Mouse (Mus musculus) frontal cortex, adult 2 months (tissue): ENCODE measurements around the gene Sh2b2. TPM values are rescaled to one million over a fixed set of nuclear protein-coding genes. Genes with fewer than 3 reads are reported as not detected.
"Not testable (repeated sequence)": the region's sequence is repeated elsewhere in the genome, so short reads cannot be mapped to it uniquely, and the experiment has no call there.

Experiments
- DNase-seq, 2 experiments: peaks; one replicate each; pipeline ENCODE4 v3.0.0; 2022; ENCODE audit warnings: low spot score in 1 of 2; ENCODE audit errors: extremely low spot score in 1 of 2
- polyA plus RNA-seq: library from polyadenylated mRNA; depleted of rRNA; stranded (reverse); fragments of >200 nt; gene quantifications from 2 replicates; pipeline ENCODE4 v1.2.3, GENCODE M21; 2012

Gene Sh2b2
- polyA plus RNA-seq, 1 experiment = 11.2 TPM

DNA sequence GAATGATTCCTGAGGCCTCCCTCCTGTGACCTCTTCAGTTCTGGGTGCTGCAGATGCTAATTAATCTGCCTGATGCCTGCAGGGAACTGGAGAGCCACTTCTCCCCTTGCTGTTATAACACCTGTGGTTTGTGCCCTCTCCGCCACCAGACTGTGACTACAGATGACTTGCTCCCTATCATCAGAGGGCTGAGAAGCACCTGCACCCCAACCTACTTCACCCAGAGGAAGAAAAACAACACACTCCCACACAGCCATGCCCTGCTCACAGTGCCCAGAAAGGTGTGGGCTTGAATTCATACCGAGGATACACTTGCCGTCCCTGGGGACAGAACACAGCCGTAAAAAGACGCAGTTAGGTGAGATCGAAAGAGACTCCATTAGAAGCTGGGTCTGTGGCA lies 5.2 kb downstream of the Sh2b2 start:
- DNase-seq = no peak

DNA sequence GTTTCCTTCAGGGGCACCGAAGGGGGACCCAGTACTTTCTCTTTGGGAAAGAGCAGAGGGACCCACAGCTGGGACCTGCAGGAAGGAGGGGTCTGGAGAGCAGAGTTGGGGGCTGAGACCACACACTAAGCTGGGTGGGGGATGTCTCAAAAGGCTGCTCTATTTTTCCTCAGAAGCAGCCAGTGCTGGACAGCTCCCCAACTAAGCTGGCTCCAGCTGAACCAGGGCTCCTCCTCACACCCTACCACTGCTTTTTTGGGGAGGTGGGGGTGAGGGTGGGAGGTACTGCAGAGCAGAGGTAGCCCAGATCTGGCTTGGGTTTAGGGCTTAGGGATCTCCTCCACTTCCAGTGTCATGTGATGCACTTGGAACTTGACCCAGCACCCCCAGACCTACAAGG lies 6.0 kb downstream of the Sh2b2 start:
- no peak for DNase-seq

DNA sequence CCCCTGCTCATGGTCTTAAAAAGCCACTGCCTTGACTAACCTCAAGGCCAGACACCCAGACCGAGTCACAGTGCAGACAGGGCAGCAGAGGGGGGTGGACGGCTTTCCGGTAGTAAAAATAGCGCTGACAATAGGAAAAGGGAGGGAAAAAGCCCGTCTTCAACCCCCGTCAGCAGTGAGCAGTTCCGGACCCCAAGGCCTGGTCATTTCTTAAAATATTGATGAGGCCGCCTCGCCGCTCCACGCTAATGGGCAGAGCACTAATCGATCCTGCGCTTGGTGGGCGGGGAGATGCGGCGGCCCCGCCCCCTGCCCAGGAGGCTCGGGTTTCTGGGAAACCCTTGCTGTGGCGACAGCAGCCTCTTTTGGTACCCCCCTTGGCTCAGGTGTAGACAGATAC lies 8.7 kb downstream of the Sh2b2 start:
- DNase-seq = no peak

DNA sequence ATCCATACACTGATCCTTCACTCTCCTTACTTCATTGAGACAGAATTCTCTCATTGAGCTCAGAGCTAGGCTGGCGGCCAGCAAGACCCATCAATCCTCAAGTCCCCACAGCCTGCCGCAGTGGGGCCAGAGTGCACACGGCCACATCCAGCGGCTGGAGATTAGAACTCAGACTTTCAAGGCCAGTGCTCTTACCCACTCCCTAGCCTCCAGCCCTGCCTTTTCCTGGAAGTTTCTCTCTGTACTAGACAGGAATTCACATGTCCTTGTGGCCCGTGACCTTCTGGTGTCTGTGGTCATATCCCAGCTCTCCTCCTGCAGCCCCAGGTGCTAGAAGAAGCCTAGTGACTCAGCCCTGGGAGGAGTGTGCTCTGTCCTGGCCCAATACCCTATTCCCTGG lies 9.7 kb downstream of the Sh2b2 start:
- DNase-seq = no peak

DNA sequence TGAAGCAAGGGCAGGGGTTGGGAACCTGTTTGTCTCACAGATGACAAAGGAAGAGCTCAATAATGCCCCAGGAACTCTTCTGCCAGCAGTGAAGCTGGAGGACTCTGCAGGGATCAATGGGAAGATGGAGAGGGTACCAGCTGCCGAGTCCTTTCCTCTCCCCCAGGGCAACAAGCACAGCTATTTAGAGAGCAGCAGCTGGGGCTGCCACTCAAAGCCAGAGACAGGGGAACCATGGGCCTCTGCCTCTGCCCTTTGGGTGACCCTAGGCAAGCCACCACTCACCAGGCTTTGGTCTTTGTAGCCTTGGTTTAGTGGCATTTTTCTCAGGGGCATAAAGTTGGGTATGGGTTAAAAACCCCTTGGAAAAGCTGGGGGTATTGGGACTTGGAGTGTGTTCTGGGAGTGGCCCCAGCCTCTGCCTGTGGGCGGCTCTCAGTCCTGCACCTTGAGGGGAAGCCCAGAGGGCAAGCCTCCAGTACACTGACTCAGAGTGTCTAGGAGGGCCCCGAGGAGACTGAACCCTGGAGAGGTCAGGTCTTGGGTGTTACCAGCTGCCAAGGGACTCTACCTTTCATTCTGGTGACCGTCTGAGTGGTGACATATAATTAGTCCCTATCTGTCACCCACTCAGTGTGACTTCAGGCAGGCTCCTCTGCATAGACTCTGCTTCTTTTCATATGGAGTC lies 15.9 kb downstream of the Sh2b2 start:
- no peak for DNase-seq

DNA sequence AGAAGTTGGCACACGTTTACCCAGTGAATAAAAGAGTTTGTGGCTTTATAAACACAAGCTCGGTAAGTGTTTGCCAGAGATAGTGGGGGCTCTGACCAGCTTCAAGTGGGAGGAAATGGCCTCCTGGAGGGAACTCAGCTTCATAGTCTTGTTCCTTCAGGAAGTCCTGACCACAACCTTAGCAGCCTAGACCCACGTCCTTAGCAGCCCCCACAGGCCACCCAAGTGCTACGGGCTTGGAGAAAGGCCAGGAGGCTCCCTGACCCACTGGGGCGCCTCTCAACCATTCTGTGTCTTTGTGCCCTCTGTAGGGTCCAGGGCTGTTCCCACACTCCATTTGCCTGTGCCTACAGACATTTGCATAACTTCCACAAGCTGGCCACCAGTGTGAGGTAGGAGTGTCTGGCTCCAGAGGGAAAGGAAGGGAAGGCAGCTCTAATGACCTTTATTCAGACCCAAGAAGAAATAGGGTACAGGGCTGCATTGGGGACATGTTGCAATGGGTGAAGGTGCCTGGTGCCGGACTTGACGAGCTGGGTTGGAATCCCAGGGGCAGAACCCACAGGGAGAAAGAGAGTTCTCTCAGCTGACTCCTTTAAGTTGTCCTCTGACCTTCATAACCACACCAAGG lies 20.0 kb downstream of the Sh2b2 start:
- no peak for DNase-seq

DNA sequence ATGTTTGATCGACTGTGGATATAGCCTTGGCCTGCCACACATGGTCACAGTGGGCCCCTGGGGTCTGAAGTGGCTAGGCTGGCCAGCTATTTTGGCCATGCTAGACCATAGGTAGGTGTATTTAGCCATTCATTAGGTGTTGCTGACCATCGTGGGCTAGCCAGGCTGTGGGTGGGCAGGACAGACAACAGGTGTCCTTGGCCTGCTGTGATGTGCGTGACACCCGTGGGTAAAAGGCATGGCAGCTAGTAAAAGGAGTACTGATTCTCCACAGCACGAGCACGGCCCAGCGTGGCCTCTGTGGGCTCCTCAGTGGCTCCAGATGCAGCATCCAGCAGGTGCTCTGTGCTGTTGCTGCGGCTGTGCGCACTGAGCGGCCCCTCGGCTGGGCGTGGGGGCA lies 27.8 kb downstream of the Sh2b2 start:
- DNase-seq = no peak

DNA sequence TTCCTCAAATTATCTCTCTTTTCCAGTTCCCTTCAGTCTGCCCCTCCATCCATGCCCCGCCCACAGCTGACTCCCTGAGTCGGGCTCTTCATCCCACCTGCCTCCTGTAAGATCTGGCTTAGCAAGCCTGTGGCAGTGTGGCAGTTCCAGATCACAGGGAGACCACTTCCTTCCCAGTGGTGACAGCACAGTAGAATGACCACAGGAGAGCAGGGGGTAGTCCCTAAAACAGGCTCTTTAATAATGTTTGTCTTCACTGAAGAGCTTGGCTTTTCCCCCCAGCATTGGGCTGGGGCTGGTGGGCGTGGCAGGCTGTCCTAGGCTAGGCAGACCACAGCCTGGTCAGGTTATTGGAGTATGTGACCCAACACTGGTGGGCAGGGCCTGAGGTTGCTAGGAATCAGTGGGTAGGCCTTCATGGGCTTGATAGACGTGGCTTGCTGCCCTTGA lies 28.4 kb downstream of the Sh2b2 start:
- no peak for DNase-seq

DNA sequence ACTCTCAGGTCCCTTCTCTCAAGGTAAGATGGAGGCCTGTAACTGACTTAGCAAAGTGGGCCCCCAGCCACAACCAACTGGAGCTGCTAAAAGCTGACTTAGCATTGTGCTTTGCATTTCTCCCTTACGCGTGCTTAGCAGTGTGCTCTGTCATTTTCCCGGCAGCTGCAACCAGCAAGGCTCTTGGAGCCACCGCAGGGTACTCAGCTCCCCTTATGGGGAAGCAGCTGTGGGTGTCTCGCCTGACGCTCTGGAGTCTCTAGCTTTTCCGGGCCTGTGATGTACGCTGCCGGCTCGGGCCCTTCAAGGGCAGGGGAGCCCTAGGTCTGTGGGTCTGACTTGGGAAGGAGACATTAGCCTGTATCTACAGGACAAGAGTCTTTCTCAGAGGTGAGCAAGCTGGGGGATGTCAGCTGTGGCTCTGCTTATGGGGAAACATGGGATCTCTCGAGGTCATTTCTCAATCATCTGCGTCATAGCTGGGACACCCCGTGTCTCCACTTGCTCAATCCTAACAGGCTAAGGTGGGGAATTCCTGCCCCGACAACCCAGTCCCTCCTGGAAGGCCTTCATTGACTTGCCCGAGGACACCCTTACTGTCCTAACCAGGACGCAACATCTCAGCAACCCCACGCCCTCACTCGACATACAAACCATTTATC lies 29.2 kb downstream of the Sh2b2 start:
- DNase-seq = no peak

DNA sequence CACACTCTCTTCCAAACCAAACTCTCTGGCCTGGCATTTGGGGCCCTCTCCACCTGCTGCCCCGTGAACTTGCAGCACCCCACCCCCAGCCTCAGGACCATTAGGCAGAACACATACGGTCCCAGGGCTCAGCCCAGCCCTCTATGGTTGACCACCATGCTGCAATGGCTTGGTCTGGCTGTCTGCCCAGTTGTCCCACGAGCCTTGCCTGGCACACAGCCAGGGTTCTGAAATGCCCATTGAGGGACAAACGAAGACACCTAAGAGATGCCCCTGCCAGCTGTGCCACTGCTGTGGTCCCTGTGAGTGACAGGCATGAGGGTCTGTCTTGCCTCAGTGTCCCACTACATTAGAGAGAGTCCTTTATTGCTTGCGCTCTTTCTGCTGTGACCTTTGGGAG lies 30.4 kb downstream of the Sh2b2 start:
- no peak for DNase-seq

DNA sequence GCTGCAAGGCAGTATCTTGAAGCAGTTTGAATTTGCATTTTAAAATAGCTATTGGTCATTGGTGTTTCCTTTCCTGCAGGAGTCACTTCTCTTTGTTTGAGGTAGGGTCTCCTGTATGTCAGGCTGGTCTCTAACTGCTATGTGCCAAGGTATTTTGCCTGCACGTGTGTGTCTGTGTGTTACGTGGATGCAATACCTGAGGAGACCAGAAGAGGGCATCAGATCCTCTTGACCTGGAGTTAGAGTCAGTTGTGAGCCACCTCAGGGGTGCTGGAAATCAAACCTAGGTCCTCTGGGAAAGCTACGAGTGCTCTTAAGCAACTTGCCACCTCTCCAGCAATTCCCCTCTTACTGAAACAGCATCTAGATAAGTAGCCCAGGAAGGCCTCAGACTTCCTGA lies 31.1 kb downstream of the Sh2b2 start:
- no peak for DNase-seq

DNA sequence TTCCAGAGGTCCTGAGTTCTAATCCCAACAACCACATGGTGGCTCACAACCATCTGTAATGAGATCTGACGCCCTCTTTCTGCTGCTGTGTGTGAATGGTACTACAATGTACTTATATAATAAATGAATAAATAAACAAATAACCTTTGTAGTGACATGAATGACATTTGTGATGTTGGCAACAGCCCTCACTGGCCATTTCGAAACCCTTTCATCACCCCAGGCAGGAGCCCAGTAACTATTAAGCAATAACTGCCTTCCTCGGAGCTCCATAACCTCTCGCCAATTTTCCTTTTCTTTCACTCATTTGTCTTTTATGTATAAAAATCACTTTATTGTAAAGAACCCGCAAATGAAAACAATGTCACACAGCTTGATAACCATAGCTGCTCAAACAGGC lies 32.6 kb downstream of the Sh2b2 start:
- DNase-seq = no peak

DNA sequence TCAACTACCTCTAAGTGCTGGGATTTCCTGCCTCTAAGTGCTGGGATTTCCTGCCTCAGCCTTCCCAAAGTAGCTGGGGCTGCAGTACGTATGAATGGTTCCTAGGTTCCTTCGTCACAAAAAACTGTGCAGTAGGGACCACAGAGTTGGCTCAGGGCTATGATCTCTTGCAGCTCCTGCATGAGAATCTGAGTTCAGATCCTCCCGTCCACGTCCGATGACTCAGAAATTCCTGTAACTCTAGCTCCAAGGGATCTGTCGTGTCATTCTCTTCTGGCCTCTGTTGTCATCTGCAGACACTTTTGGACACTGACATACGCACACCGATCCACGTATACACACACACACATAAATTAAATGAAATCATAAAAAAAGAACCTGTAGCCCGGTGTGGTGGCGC lies 33.6 kb downstream of the Sh2b2 start:
- no peak for DNase-seq

DNA sequence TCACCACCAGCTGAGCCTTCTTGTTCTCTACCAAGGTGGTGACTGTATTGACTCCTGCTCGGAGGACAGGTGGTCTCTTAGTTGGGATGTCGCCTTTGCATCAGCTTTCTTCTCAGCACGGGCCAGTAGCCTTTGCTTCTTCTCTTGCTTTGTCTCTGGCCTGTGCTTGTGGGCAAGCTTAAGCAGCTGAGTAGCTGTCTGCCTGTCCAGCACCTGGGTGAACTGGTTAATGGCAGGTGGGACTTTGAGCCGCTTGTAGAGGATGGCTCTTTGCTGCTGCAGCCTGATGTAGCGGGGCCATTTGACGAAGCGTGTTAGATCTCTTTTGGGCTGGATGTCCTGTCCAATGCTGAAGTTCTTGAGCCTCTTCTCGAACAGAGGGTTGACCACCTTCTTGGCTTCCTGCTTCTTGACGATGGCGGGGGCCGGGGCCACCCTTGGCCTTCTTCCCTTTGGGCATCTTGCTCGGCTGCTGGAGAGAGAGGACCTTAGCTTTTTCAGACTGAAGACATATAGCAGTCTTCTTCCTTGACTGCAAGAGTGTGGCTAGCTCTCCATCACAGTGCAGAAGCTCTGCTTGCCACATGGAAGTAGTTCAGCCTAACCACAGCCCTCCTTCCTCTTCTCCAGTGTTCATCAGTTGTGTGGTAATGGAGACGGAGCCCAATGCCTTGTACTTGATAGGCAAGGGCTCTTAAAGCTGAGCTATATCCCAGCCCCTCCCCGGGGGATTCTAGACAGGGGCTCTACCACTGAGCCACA lies 34.8 kb downstream of the Sh2b2 start:
- DNase-seq = not testable (repeated sequence)

DNA sequence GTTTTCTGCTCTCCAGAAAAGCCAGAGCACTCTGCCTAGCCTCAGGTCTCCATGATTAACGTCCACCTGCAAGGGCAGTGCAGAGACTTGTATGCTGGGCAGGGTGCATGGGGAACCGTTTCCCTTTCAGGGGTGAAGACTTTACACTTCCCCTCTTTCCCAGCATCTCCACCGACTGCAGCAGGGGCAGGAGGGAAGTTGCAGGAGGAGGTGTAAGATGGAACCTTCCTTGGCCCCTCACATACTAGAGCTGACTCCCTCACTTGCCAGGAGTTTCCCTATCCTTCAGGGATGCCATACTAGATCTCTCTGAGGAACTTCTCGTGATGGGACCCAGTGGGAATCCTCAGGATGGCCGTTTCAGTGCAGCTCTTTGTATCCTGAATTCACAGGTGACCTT lies 35.8 kb downstream of the Sh2b2 start:
- DNase-seq = no peak

DNA sequence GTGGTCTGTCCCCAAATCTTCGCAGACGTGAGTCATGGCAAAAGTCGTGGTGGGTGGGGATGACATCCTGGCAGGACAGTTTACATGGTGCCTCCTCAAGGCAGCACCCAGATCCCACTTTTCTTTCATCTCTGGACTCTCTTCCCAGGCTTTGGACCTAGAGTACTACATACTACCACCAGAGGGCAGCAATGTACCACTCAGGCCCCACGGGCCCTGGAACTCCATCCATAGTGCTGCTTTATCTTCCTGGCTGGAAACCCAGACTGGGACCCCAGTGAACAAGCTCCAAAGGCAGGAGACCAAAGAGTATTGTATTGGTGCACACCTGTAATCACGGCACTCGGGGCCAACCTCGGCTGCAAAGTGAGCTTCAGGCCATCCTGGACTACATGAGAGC lies 44.5 kb downstream of the Sh2b2 start:
- DNase-seq = peak; percentile 35 to 88

DNA sequence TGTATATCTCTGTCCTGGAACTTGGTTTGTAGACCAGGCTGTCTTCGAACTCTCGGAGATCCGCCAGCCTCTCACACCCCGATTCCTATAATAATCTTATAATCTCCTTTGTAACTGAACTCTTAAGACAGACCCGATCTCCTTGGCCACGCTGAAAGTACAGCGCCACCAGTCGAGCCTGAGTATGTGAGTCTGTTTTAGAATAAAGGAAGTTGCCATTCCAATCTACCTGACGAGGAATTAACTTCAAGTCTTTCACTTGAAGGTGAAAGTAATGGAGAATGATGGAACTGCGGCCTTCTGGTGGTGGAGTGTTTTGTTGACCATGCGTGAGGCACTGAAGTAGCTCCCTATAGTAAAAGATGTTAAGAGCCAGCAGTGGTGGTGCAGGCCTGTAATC lies 46.8 kb downstream of the Sh2b2 start:
- no peak for DNase-seq

DNA sequence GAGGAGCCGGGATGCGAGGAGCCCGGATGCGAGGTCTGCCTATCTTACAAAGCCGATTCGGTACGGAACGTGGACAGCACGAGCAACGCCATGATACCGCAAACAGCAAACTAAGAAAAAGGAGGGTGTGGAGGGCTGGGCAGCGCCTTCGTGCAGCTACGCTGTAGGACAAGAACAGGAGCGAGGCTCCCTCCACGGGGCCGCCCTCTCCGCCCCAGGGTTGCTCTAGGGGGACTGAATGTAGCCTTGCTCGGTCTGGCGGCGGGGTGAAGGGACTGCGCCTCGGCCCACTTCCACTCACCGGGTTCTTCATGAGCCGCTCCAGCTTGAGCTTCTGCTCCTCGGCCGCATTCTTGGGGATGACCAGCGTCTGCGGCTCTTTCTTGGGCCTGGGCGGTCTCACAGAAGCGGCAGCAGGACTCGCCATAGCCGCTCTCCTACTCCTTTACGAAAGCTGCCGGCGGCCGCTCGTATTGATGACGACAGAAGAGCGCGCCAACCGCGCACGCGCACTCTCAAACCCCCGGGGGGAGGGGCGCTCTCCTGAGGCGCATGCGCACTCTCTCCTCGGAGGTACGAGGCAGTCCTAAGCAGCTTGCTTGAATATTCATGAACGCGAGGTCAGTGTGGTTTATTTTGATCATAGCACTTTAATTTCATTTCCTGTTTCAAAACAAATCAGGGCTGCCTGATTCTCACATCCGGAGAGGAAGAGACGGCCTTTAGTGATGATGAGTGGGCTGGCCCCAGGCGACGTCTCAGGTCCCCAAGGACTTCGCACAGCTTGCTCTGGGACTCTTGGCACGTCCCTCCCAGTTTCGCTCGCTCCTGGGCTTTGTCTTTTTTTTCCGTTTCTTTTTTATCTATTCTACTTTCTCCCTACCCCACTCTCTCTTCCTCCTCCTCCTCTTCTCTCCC lies 47.6 kb downstream of the Sh2b2 start, which contains the start of gene Prkrip1:
Gene Prkrip1 (minus strand): TSS at position 490 of the 918 bp plus-strand sequence.
- DNase-seq = peak; percentile 83 to 96

DNA sequence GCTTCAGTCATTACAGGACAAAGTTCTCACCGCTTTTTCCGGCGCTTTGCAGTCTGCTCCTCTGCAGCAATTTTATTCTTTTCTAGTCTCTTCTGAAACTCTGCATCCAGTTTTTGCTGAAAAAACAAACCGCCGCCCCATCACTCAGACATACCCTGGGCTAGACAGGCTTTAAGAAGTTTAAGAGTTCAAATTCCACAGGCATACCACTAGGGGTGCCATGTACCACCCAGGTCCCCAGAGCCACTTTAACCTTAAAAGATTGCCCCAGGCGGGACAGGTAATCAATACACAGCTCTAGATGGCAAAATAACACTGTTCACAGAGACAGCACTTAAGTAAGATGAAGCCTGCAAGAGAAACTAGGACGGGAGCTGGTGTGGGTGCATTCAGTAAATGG lies 54.5 kb downstream of the Sh2b2 start:
- DNase-seq = no peak

DNA sequence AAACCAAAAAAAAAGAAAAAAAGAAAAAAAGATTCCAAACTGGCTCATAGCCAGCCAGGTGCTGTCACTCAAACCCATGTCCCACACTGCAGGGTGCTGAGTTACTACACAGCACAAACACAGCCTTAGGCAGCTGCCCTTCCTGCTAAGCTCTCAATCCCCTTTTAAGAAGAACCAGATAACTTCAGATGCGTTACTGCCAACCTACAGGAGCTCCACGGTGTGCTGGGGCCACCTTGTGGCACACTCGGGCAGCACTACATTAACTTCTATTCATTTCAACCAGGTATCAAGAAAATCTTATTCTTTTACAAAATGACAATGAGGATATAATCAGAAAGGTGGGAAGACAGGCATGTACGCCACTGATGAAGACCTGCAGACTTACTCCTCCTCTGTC lies 59.6 kb downstream of the Sh2b2 start:
- DNase-seq = peak in 1 of 2 experiments; percentile 70
